Comparison of ENCODE assay signal across 16 mouse cellular contexts in genomic region chr15:83573606-83574005, GRCm38 (mm10). TPM values are rescaled to one million over a fixed set of nuclear protein-coding genes. Genes with fewer than 3 reads are reported as not detected.
DNase-seq lines count a peak whose midpoint lies in the region; TF ChIP-seq lines count a peak whose summit lies in the region.
"Had no signal": no experiment of that assay in that cellular context is flagged by ENCODE, and none has a peak within 500 bp of the region (broad histone marks: within the 10 kb centered on the region; RNA-seq: fewer than 3 reads in every experiment).

No protein-coding gene starts in this region.

- no peak for TF ChIP-seq EP300 in MEL (IDR thresholded peaks at IDR 0.05; ENCODE audit: low read depth in 1 of 2, low read length in 2 of 2)

- TF ChIP-seq RAD21 in MEL (IDR thresholded peaks at IDR 0.05; ENCODE audit: low read depth, low read length): no peak

- no peak for TF ChIP-seq CTCF in MEL (IDR thresholded peaks at IDR 0.05 in 2 of 3, conservative IDR thresholded peaks at IDR 0.05 in 1 of 3; ENCODE audit: control insufficient read depth in 1 of 3, insufficient read depth in 1 of 3, low read depth in 2 of 3, low read length in 3 of 3, poor library complexity in 1 of 3, severe bottlenecking in 1 of 3)
- no peak for TF ChIP-seq CTCF in thymus, adult 2 months (IDR thresholded peaks at IDR 0.05; ENCODE audit: borderline replicate concordance, control insufficient read depth, extremely low read depth, insufficient read depth, low read length, poor library complexity)

- no peak for TF ChIP-seq POLR2A in MEL (IDR thresholded peaks at IDR 0.05; ENCODE audit: control insufficient read depth in 1 of 2, insufficient read depth in 1 of 2, low read depth in 1 of 2, low read length in 2 of 2, poor library complexity in 1 of 2)
- TF ChIP-seq POLR2A in thymus, adult 2 months (IDR thresholded peaks at IDR 0.05; ENCODE audit: control insufficient read depth, extremely low read depth, insufficient read depth, low read length, poor library complexity): no peak

- H3K9me3 ChIP-seq in MEL (replicated peaks; ENCODE audit: insufficient read depth, low read length): no peaks in the 10 kb centered on the region
- H3K9me3 ChIP-seq: embryonic facial prominence, embryonic 10.5 days; heart, embryonic 12.5 days; hindbrain, embryonic 10.5 days; intestine, embryonic 15.5 days had no signal

- H3K9ac ChIP-seq in MEL (ENCODE audit: control insufficient read depth, low read depth, low read length, poor library complexity, severe bottlenecking): no peak overlapping the region
- H3K9ac ChIP-seq: heart, embryonic 12.5 days; hindbrain, embryonic 14.5 days; intestine, embryonic 15.5 days had no signal

- WGBS in thymus, adult 2 months: 98% methylated on average over 12 of the region's 12 CpGs

- H3K4me1 ChIP-seq in MEL (ENCODE audit: control insufficient read depth in 1 of 2, insufficient read depth in 2 of 2, low read length in 2 of 2): peaks cover 0 to 7% of the 10 kb centered on the region in 2 experiments; a peak in 2 of 4 replicates
- H3K4me1 ChIP-seq in thymus, adult 2 months (replicated peaks; ENCODE audit: control insufficient read depth, insufficient read depth, low read length): peaks cover 10% of the 10 kb centered on the region
- H3K4me1 ChIP-seq: embryonic facial prominence, embryonic 10.5 days; hindbrain, embryonic 10.5 days had no signal

- H3K79me2 ChIP-seq in MEL (ENCODE audit: control insufficient read depth, insufficient read depth, low read length, poor library complexity): no peaks in the 10 kb centered on the region

- DNase-seq in MEL (ENCODE audit: low read depth, low spot score) (no peak), MN1 (ENCODE audit: low spot score) (no peak)
- DNase-seq in cerebellum, adult 18-20 months: peak; percentile 41 to 53
- DNase-seq in cerebellum, adult 9-11 months: peak; percentile 55
- DNase-seq in cerebellum, postnatal 36 days: peak; percentile 51
- no peak for DNase-seq in thymus, adult 2 months
- DNase-seq: adrenal gland, postnatal 25 days; gastrocnemius, adult 2 months; gastrocnemius, postnatal 25 days; kidney, adult 2 months had no signal

- H3K27ac ChIP-seq in MEL (ENCODE audit: control insufficient read depth, low read depth, low read length): no peak overlapping the region
- H3K27ac ChIP-seq in thymus, adult 2 months (ENCODE audit: control insufficient read depth, insufficient read depth, low read length): no peak overlapping the region
- H3K27ac ChIP-seq: embryonic facial prominence, embryonic 10.5 days; gastrocnemius, adult 2 months; hindbrain, embryonic 10.5 days; hindbrain, embryonic 14.5 days; intestine, embryonic 15.5 days had no signal

- H3K27me3 ChIP-seq in MEL (ENCODE audit: control insufficient read depth in 1 of 2, insufficient read depth in 2 of 2, low read length in 2 of 2): no peaks in the 10 kb centered on the region
- no peaks in the 10 kb centered on the region for H3K27me3 ChIP-seq in thymus, adult 2 months (ENCODE audit: control insufficient read depth, insufficient read depth, low read length)
- H3K27me3 ChIP-seq: heart, embryonic 12.5 days; intestine, embryonic 15.5 days had no signal

- no peak overlapping the region for H3K4me3 ChIP-seq in MEL (ENCODE audit: control insufficient read depth in 1 of 2, insufficient read depth in 1 of 2, low read depth in 2 of 2, low read length in 2 of 2)
- no peak overlapping the region for H3K4me3 ChIP-seq in thymus, adult 2 months (ENCODE audit: control insufficient read depth, insufficient read depth, low read length)
- H3K4me3 ChIP-seq: embryonic facial prominence, embryonic 10.5 days; gastrocnemius, adult 2 months; heart, embryonic 12.5 days; hindbrain, embryonic 10.5 days; intestine, embryonic 15.5 days had no signal

- no peaks in the 10 kb centered on the region; a peak in 2 of 4 replicates for H3K36me3 ChIP-seq in MEL (ENCODE audit: control insufficient read depth in 1 of 2, insufficient read depth in 2 of 2, low read length in 2 of 2)
- H3K36me3 ChIP-seq in thymus, adult 2 months (ENCODE audit: control insufficient read depth, insufficient read depth, low read length): peaks cover 59% of the 10 kb centered on the region

TF ChIP-seq in MEL, 35 proteins besides CTCF, POLR2A, EP300 and RAD21:
- TF ChIP-seq POLR2AphosphoS2 (IDR thresholded peaks at IDR 0.05; ENCODE audit: low read length) (0 out of 2 replicates have a peak, but pooled peaks have one; percentile 24), BHLHE40 (IDR thresholded peaks at IDR 0.05; ENCODE audit: borderline replicate concordance, low read depth, low read length) (no peak)
TF ChIP-seq in MEL: peak in this region for 1.

RNA-seq across cellular contexts. Expression of gene Mcat, which starts 10.0 kb away (rescaled TPM):
- 32.6 and 35.9 TPM in 2 replicates for total RNA-seq in MEL (2012; rRNA removed)
- polyA plus RNA-seq in MEL (2012; ENCODE audit: insufficient read depth in 1 of 2, insufficient read length in 2 of 2, low read depth in 1 of 2, low replicate concordance in 2 of 2, missing spikeins in 1 of 2): 10 to 100 TPM in 1 of 2 experiments, not detected in 1; 28.8 TPM
- 31.9 and 39.9 TPM in 2 replicates for polyA plus RNA-seq in thymus, adult 2 months (2012; rRNA removed)

RNA-seq across cellular contexts. Expression of gene Tspo, which starts 10.2 kb away (rescaled TPM):
- total RNA-seq in MEL (2012; rRNA removed): 61.3 and 80.0 TPM in 2 replicates
- 10 to 100 TPM in 1 of 2 experiments, not detected in 1; 66.5 TPM for polyA plus RNA-seq in MEL (2012; ENCODE audit: insufficient read depth in 1 of 2, insufficient read length in 2 of 2, low read depth in 1 of 2, low replicate concordance in 2 of 2, missing spikeins in 1 of 2)
- 465 and 584 TPM in 2 replicates for polyA plus RNA-seq in thymus, adult 2 months (2012; rRNA removed)

RNA-seq across cellular contexts. Expression of gene Ttll12, which starts 21.4 kb away (rescaled TPM):
- total RNA-seq in MEL (2012; rRNA removed): 41.9 and 43.9 TPM in 2 replicates
- 10 to 100 TPM in 1 of 2 experiments, not detected in 1; 76.5 TPM for polyA plus RNA-seq in MEL (2012; ENCODE audit: insufficient read depth in 1 of 2, insufficient read length in 2 of 2, low read depth in 1 of 2, low replicate concordance in 2 of 2, missing spikeins in 1 of 2)
- 105 and 119 TPM in 2 replicates for polyA plus RNA-seq in thymus, adult 2 months (2012; rRNA removed)

RNA-seq across cellular contexts. Expression of gene Bik, which starts 46.9 kb away (rescaled TPM):
- total RNA-seq in MEL (2012; rRNA removed): 5.1 and 7.6 TPM in 2 replicates
- polyA plus RNA-seq in MEL (2012; ENCODE audit: insufficient read depth in 1 of 2, insufficient read length in 2 of 2, low read depth in 1 of 2, low replicate concordance in 2 of 2, missing spikeins in 1 of 2): 10 to 100 TPM in 1 of 2 experiments, not detected in 1; 10.2 TPM
- polyA plus RNA-seq in thymus, adult 2 months (2012; rRNA removed): 11.0 and 14.7 TPM in 2 replicates
- total RNA-seq: granulocyte monocyte progenitor cell, adult 5-6 weeks had no signal

Comparison
In these comparisons a context has a peak if more than half of its experiments do, and no peak if none do; other contexts are left out.
1. DNase-seq: peak in cerebellum, adult 18-20 months (2 of 2), cerebellum, adult 9-11 months (single experiment) and cerebellum, postnatal 36 days (2 of 2); none in MEL (single experiment), thymus, adult 2 months (single experiment) and MN1 (single experiment).